Comparison of ENCODE assay signal across 11 mouse cellular contexts in genomic region chr2:71654817-71655503, GRCm38 (mm10).
DNase-seq lines count a peak whose midpoint lies in the region; ATAC-seq lines count a peak whose summit lies in the region.
"Had no signal": no experiment of that assay in that cellular context is flagged by ENCODE, and none has a peak within 500 bp of the region (broad histone marks: within the 10 kb centered on the region; RNA-seq: fewer than 3 reads in every experiment).

No protein-coding gene starts in this region.

- no peak for ATAC-seq in intestine, embryonic 14.5 days (replicated peaks; ENCODE audit: low FRiP score, low TSS enrichment, low read depth)
- ATAC-seq in intestine, embryonic 16.5 days = no peak
- 0 out of 2 replicates have a peak, but pooled peaks have one; percentile 21 for ATAC-seq in hindbrain, embryonic 14.5 days (ENCODE audit: low FRiP score)
- peak; percentile 27; the same call in 1 of the 2 replicates for ATAC-seq in midbrain, embryonic 12.5 days (ENCODE audit: low FRiP score, low read depth)

- WGBS in intestine, embryonic 14.5 days = 32% methylated on average over 8 of the region's 8 CpGs
- 37% methylated on average over 8 of the region's 8 CpGs for WGBS in intestine, embryonic 16.5 days
- WGBS in hindbrain, embryonic 14.5 days = 8% methylated on average over 8 of the region's 8 CpGs
- 9% methylated on average over 8 of the region's 8 CpGs for WGBS in midbrain, embryonic 12.5 days

- no peaks in the 10 kb centered on the region for H3K27me3 ChIP-seq in intestine, embryonic 14.5 days (replicated peaks; ENCODE audit: control insufficient read depth, insufficient read depth, low read length)
- no peaks in the 10 kb centered on the region for H3K27me3 ChIP-seq in intestine, embryonic 16.5 days (replicated peaks; ENCODE audit: control insufficient read depth, insufficient read depth, low read length)
- no peaks in the 10 kb centered on the region for H3K27me3 ChIP-seq in hindbrain, embryonic 14.5 days (ENCODE audit: control insufficient read depth, insufficient read depth, low read length)
- no peaks in the 10 kb centered on the region; the same call in 1 of the 2 replicates for H3K27me3 ChIP-seq in midbrain, embryonic 12.5 days
- H3K27me3 ChIP-seq: heart, embryonic 12.5 days had no signal

- no peak overlapping the region for H3K4me3 ChIP-seq in intestine, embryonic 14.5 days (ENCODE audit: low read depth, low read length)
- H3K4me3 ChIP-seq in intestine, embryonic 16.5 days (ENCODE audit: low read length) = no peak overlapping the region
- H3K4me3 ChIP-seq in hindbrain, embryonic 14.5 days (replicated peaks; ENCODE audit: low read length) = no peak overlapping the region
- no peak overlapping the region for H3K4me3 ChIP-seq in midbrain, embryonic 12.5 days

- DNase-seq in intestine, embryonic 14.5 days (ENCODE audit: low spot score) = no peak
- DNase-seq in ZHBTc4 (ENCODE audit: low read depth, low spot score) = peak; percentile 49
- DNase-seq in hindbrain, embryonic 14.5 days (ENCODE audit: low spot score) = no peak
- no peak for DNase-seq in urinary bladder, postnatal 36 days (ENCODE audit: low spot score in 2 of 2)
- DNase-seq in left cerebral cortex, postnatal 25 days (ENCODE audit: low spot score in 2 of 2) = no peak
- DNase-seq in thymus, postnatal 4 days = no peak
- DNase-seq: cerebellum, adult 2 months; lung, postnatal 36 days had no signal

- H3K9ac ChIP-seq in intestine, embryonic 14.5 days (ENCODE audit: low read length) = no peak overlapping the region
- no peak overlapping the region for H3K9ac ChIP-seq in intestine, embryonic 16.5 days (ENCODE audit: low read depth, low read length)
- H3K9ac ChIP-seq in hindbrain, embryonic 14.5 days = no peak overlapping the region
- H3K9ac ChIP-seq in midbrain, embryonic 12.5 days (replicated peaks) = peak overlapping the region; percentile 46; the same call in 1 of the 2 replicates

- intact Hi-C loops in left cerebral cortex, postnatal 25 days (cut with DNase I) = loop anchor here (5.0 kb wide), 2 partner anchors 132 to 157 kb away; no protein-coding TSS in a partner anchor

- H3K4me1 ChIP-seq in intestine, embryonic 14.5 days (replicated peaks; ENCODE audit: control insufficient read depth, insufficient read depth, low read length) = peaks cover 15% of the 10 kb centered on the region; the same call in 1 of the 2 replicates
- H3K4me1 ChIP-seq in intestine, embryonic 16.5 days (ENCODE audit: control insufficient read depth, insufficient read depth, low read length) = peaks cover 9% of the 10 kb centered on the region
- H3K4me1 ChIP-seq in hindbrain, embryonic 14.5 days (replicated peaks; ENCODE audit: control insufficient read depth, insufficient read depth, low read length) = peaks cover 25% of the 10 kb centered on the region
- H3K4me1 ChIP-seq in midbrain, embryonic 12.5 days = peaks cover 41% of the 10 kb centered on the region

- no peak overlapping the region for H3K27ac ChIP-seq in intestine, embryonic 14.5 days (ENCODE audit: low read depth)
- H3K27ac ChIP-seq in intestine, embryonic 16.5 days (ENCODE audit: low read length) = no peak overlapping the region
- H3K27ac ChIP-seq in hindbrain, embryonic 14.5 days = no peak overlapping the region
- H3K27ac ChIP-seq in midbrain, embryonic 12.5 days (replicated peaks) = peak overlapping the region; percentile 60

- H3K4me2 ChIP-seq in intestine, embryonic 14.5 days (ENCODE audit: low read length) = 0 out of 2 replicates have a peak overlapping the region, but pooled peaks have one; percentile 60
- H3K4me2 ChIP-seq in intestine, embryonic 16.5 days (ENCODE audit: low read depth, low read length) = no peak overlapping the region
- no peak overlapping the region for H3K4me2 ChIP-seq in hindbrain, embryonic 14.5 days (replicated peaks)
- no peak overlapping the region for H3K4me2 ChIP-seq in midbrain, embryonic 12.5 days (replicated peaks)

- H3K9me3 ChIP-seq in intestine, embryonic 14.5 days (ENCODE audit: control insufficient read depth, low read length) = no peaks in the 10 kb centered on the region
- H3K9me3 ChIP-seq in intestine, embryonic 16.5 days (ENCODE audit: control insufficient read depth, low read length) = no peaks in the 10 kb centered on the region
- no peaks in the 10 kb centered on the region for H3K9me3 ChIP-seq in hindbrain, embryonic 14.5 days (ENCODE audit: control insufficient read depth, low read length)
- H3K9me3 ChIP-seq in midbrain, embryonic 12.5 days = no peaks in the 10 kb centered on the region
- H3K9me3 ChIP-seq: heart, embryonic 12.5 days had no signal

- H3K36me3 ChIP-seq in intestine, embryonic 14.5 days (ENCODE audit: control insufficient read depth, insufficient read depth, low read length) = no peaks in the 10 kb centered on the region
- no peaks in the 10 kb centered on the region for H3K36me3 ChIP-seq in intestine, embryonic 16.5 days (ENCODE audit: control insufficient read depth, insufficient read depth, low read length)
- no peaks in the 10 kb centered on the region for H3K36me3 ChIP-seq in hindbrain, embryonic 14.5 days (replicated peaks; ENCODE audit: control insufficient read depth, insufficient read depth)
- no peaks in the 10 kb centered on the region for H3K36me3 ChIP-seq in midbrain, embryonic 12.5 days
- H3K36me3 ChIP-seq: heart, embryonic 12.5 days had no signal

Comparison
In these comparisons a context has a peak if more than half of its experiments do, and no peak if none do; other contexts are left out.
1. ATAC-seq: peak in hindbrain, embryonic 14.5 days (single experiment) and midbrain, embryonic 12.5 days (single experiment); none in intestine, embryonic 14.5 days (single experiment) and intestine, embryonic 16.5 days (single experiment).